Mouse (Mus musculus): ENCODE data around the gene Zfp984.

- TF ChIP-seq CTCF (IDR thresholded peaks at IDR 0.05) (no peak), EP300 (IDR thresholded peaks at IDR 0.05) (no peak)
Measured at GRCm38 (mm10) chr4:147813249-147813765, 3.7 kb upstream of the Zfp984 start.
